Mouse (Mus musculus) gastrocnemius, adult 8-10 months (tissue): ENCODE data around the gene Frmd4b. TPM values are rescaled to one million over a fixed set of nuclear protein-coding genes. Genes with fewer than 3 reads are reported as not detected.

Source experiments
- DNase-seq, 2 experiments: peaks; one replicate each; pipeline ENCODE4 v3.0.0; 2022; ENCODE audit warnings: low spot score in 2 of 2
- total RNA-seq, 4 experiments: library from RNA; stranded (reverse); gene quantifications; 2 replicates each; pipeline ENCODE4 v1.2.4; 2022

The Frmd4b gene
- total RNA-seq: 1 to 10 TPM; 2.6 to 6.5 (median 4.7) TPM

GRCm38 (mm10) chr6:97617266-97617743, at the start of gene Frmd4b:
Gene Frmd4b (minus strand): TSS chr6:97617541.
- DNase-seq: peak in 1 of 2 experiments; percentile 27

- DNase-seq: no peak
Observed at GRCm38 (mm10) chr6:97666417-97666816, 49.1 kb upstream of the Frmd4b start.

- DNase-seq: no peak
Observed at GRCm38 (mm10) chr6:97658921-97659320, 41.6 kb upstream of the Frmd4b start.

- DNase-seq: peak; percentile 15 to 23
Observed at GRCm38 (mm10) chr6:97655986-97656385, 38.6 kb upstream of the Frmd4b start.

- no peak for DNase-seq
Observed at GRCm38 (mm10) chr6:97647501-97647900, 30.2 kb upstream of the Frmd4b start.

- DNase-seq: no peak
Observed at GRCm38 (mm10) chr6:97623330-97623729, 6.0 kb upstream of the Frmd4b start.

GRCm38 (mm10) chr6:97622236-97622635, 4.9 kb upstream of the Frmd4b start:
- DNase-seq: no peak

GRCm38 (mm10) chr6:97617774-97618173, 433 bp upstream of the Frmd4b start:
- no peak for DNase-seq

GRCm38 (mm10) chr6:97616658-97617265, 579 bp downstream of the Frmd4b start:
- DNase-seq: no peak

GRCm38 (mm10) chr6:97615901-97616461, 1.4 kb downstream of the Frmd4b start:
- DNase-seq: no peak

- no peak for DNase-seq
Observed at GRCm38 (mm10) chr6:97614179-97614578, 3.2 kb downstream of the Frmd4b start.

- no peak for DNase-seq
Observed at GRCm38 (mm10) chr6:97612861-97613260, 4.5 kb downstream of the Frmd4b start.

- DNase-seq: no peak
Observed at GRCm38 (mm10) chr6:97610051-97610450, 7.3 kb downstream of the Frmd4b start.

GRCm38 (mm10) chr6:97607646-97608045, 9.7 kb downstream of the Frmd4b start:
- no peak for DNase-seq

GRCm38 (mm10) chr6:97595218-97595617, 22.1 kb downstream of the Frmd4b start:
- no peak for DNase-seq

GRCm38 (mm10) chr6:97594589-97594988, 22.8 kb downstream of the Frmd4b start:
- no peak for DNase-seq

GRCm38 (mm10) chr6:97590230-97590629, 27.1 kb downstream of the Frmd4b start:
- no peak for DNase-seq

- DNase-seq: no peak
Observed at GRCm38 (mm10) chr6:97589581-97589980, 27.8 kb downstream of the Frmd4b start.

- DNase-seq: no peak
Observed at GRCm38 (mm10) chr6:97589031-97589430, 28.3 kb downstream of the Frmd4b start.

GRCm38 (mm10) chr6:97586606-97587005, 30.7 kb downstream of the Frmd4b start:
- no peak for DNase-seq

- DNase-seq: no peak
Observed at GRCm38 (mm10) chr6:97586024-97586423, 31.3 kb downstream of the Frmd4b start.

GRCm38 (mm10) chr6:97582748-97583147, 34.6 kb downstream of the Frmd4b start:
- no peak for DNase-seq

- DNase-seq: no peak
Observed at GRCm38 (mm10) chr6:97581941-97582340, 35.4 kb downstream of the Frmd4b start.
